Mouse (Mus musculus) forebrain, embryonic 14.5 days (tissue): ENCODE measurements at regions not wholly inside any gene's neighbourhood (a gene's known extent, or its start where the extent isn't known, plus 50 kb on each side); places are given as distances from the start of the nearest gene placed in this dataset.

Experiments used
- ATAC-seq: fragments of 200-750 bp; cut with Nextera tagmentation; 2 replicates; pipeline ENCODE4 v1.8.0; 2017; ENCODE audit warnings: mild to moderate bottlenecking, moderate library complexity
- DNase-seq: peaks from one replicate; pipeline ENCODE4 v3.0.0-alpha.2; 2015; ENCODE audit warnings: low spot score
- H3K27ac ChIP-seq: fragments of 300-500 bp; sonication (generic); 2 replicates; pipeline ENCODE4 v1.5.1; 2014; ENCODE audit warnings: low read depth, mild to moderate bottlenecking, control low read depth, low read length, moderate library complexity
- H3K27me3 ChIP-seq: fragments of 300-500 bp; sonication (generic); replicated peaks from 2 replicates; pipeline ENCODE4 v1.6.1; 2014; ENCODE audit warnings: low read length, control low read depth, mixed read lengths; ENCODE audit not compliant: control insufficient read depth, insufficient read depth
- H3K36me3 ChIP-seq: fragments of 300-500 bp; sonication (generic); 2 replicates; pipeline ENCODE4 v1.6.1; 2014; ENCODE audit warnings: low read length, control low read depth; ENCODE audit not compliant: control insufficient read depth, insufficient read depth
- H3K4me1 ChIP-seq: fragments of 300-500 bp; sonication (generic); 2 replicates; pipeline ENCODE4 v1.6.1; 2014; ENCODE audit warnings: antibody characterized with exemption, low read length, control low read depth; ENCODE audit not compliant: control insufficient read depth, insufficient read depth
- H3K4me2 ChIP-seq: fragments of 300-500 bp; sonication (generic); 2 replicates; pipeline ENCODE4 v1.6.1; 2014; ENCODE audit warnings: mild to moderate bottlenecking, control low read depth, low read length
- H3K4me3 ChIP-seq: fragments of 300-500 bp; sonication (generic); 2 replicates; pipeline ENCODE4 v1.5.1; 2014; ENCODE audit warnings: low read depth, low read length, control low read depth
- H3K9ac ChIP-seq: fragments of 300-500 bp; sonication (generic); 2 replicates; pipeline ENCODE4 v1.6.1; 2014; ENCODE audit warnings: mild to moderate bottlenecking, low read length, control low read depth, moderate library complexity
- H3K9me3 ChIP-seq: fragments of 300-500 bp; sonication (generic); replicated peaks from 2 replicates; pipeline ENCODE4 v1.6.1; 2016; ENCODE audit warnings: low read length, control low read depth, mixed read lengths; ENCODE audit not compliant: control insufficient read depth
- WGBS: fragments of 180-500 bp; shearing (Covaris S2); extraction: QIAGEN DNeasy Blood & Tissue Kit; methylation state at CpG from one replicate; pipeline ENCODE4 v1.1.7; 2014; 5-methylcytosine and 5-hydroxymethylcytosine counted together

GRCm38 (mm10) chr3:83601506-83601905 is 164.6 kb upstream of the Sfrp2 start:
- Histone ChIP-seq H3K4me2 (no peak overlapping the region), H3K9ac (no peak overlapping the region), H3K4me1 (no peaks in the 10 kb centered on the region), H3K36me3 (no peaks in the 10 kb centered on the region), H3K27ac (no peak overlapping the region), H3K9me3 (no peaks in the 10 kb centered on the region), H3K27me3 (no peaks in the 10 kb centered on the region), H3K4me3 (no peak overlapping the region)
- ATAC-seq (no peak), DNase-seq (peak; percentile 4)
- WGBS, result 79% methylated on average over 4 of the region's 4 CpGs

- WGBS, result 50% methylated on average over 8 of the region's 8 CpGs
- H3K9ac ChIP-seq, result no peak overlapping the region
- H3K27ac ChIP-seq, result no peak overlapping the region
- no peaks in the 10 kb centered on the region for H3K4me1 ChIP-seq
- H3K27me3 ChIP-seq, result no peaks in the 10 kb centered on the region
- ATAC-seq, result no peak
- DNase-seq, result no peak
- no peak overlapping the region for H3K4me3 ChIP-seq
- H3K4me2 ChIP-seq, result no peak overlapping the region
- H3K9me3 ChIP-seq, result no peaks in the 10 kb centered on the region
- no peaks in the 10 kb centered on the region for H3K36me3 ChIP-seq
Observed at GRCm38 (mm10) chr3:83609095-83609770, 156.9 kb upstream of the Sfrp2 start.

- no peaks in the 10 kb centered on the region for H3K36me3 ChIP-seq
- no peak overlapping the region for H3K9ac ChIP-seq
- H3K4me2 ChIP-seq, result no peak overlapping the region
- H3K9me3 ChIP-seq, result no peaks in the 10 kb centered on the region
- DNase-seq (no peak), ATAC-seq (no peak)
- no peaks in the 10 kb centered on the region for H3K4me1 ChIP-seq
- 66% methylated on average over 4 of the region's 4 CpGs for WGBS
- H3K27me3 ChIP-seq, result no peaks in the 10 kb centered on the region
- H3K4me3 ChIP-seq, result no peak overlapping the region
- H3K27ac ChIP-seq, result no peak overlapping the region
Observed at GRCm38 (mm10) chr3:83620435-83620834, 145.7 kb upstream of the Sfrp2 start.

- WGBS, result 90% methylated on average over 9 of the region's 9 CpGs
Observed at GRCm38 (mm10) chr3:83633032-83633431, 133.1 kb upstream of the Sfrp2 start.

GRCm38 (mm10) chr3:83640433-83640832 is 125.7 kb upstream of the Sfrp2 start:
- WGBS, result 65% methylated on average over 4 of the region's 4 CpGs
- ATAC-seq, result no peak
- H3K9ac ChIP-seq, result no peak overlapping the region

More at GRCm38 (mm10) chr3:83633032-83633431, 133.1 kb upstream of the Sfrp2 start:
- Histone ChIP-seq H3K9ac (no peak overlapping the region), H3K27me3 (no peaks in the 10 kb centered on the region), H3K9me3 (no peaks in the 10 kb centered on the region), H3K4me2 (no peak overlapping the region), H3K4me1 (no peaks in the 10 kb centered on the region), H3K27ac (no peak overlapping the region), H3K36me3 (no peaks in the 10 kb centered on the region), H3K4me3 (no peak overlapping the region)
- DNase-seq, result no peak
- ATAC-seq, result no peak

GRCm38 (mm10) chr3:83663716-83664115 is 102.4 kb upstream of the Sfrp2 start:
- Histone ChIP-seq H3K27me3 (no peaks in the 10 kb centered on the region), H3K4me2 (no peak overlapping the region), H3K27ac (no peak overlapping the region), H3K9me3 (no peaks in the 10 kb centered on the region), H3K36me3 (no peaks in the 10 kb centered on the region), H3K4me3 (no peak overlapping the region), H3K4me1 (no peaks in the 10 kb centered on the region), H3K9ac (no peak overlapping the region)
- DNase-seq (no peak), ATAC-seq (no peak)
- WGBS, result 91% methylated on average over 1 of the region's 1 CpGs

More at GRCm38 (mm10) chr3:83640433-83640832, 125.7 kb upstream of the Sfrp2 start:
- no peak for DNase-seq
- Histone ChIP-seq H3K4me1 (no peaks in the 10 kb centered on the region), H3K27me3 (no peaks in the 10 kb centered on the region), H3K4me2 (no peak overlapping the region), H3K4me3 (no peak overlapping the region), H3K27ac (no peak overlapping the region), H3K36me3 (no peaks in the 10 kb centered on the region), H3K9me3 (no peaks in the 10 kb centered on the region)

GRCm38 (mm10) chr3:83676147-83676546 is 90.0 kb upstream of the Sfrp2 start:
- 87% methylated on average over 5 of the region's 5 CpGs for WGBS
- ATAC-seq, result no peak
- Histone ChIP-seq H3K4me2 (no peak overlapping the region), H3K4me3 (no peak overlapping the region), H3K9me3 (no peaks in the 10 kb centered on the region), H3K36me3 (no peaks in the 10 kb centered on the region), H3K9ac (no peak overlapping the region), H3K27ac (no peak overlapping the region), H3K27me3 (no peaks in the 10 kb centered on the region), H3K4me1 (no peaks in the 10 kb centered on the region)
- DNase-seq, result no peak

GRCm38 (mm10) chr3:83686611-83687010 is 79.5 kb upstream of the Sfrp2 start:
- Histone ChIP-seq H3K4me1 (no peaks in the 10 kb centered on the region), H3K4me3 (no peak overlapping the region), H3K9ac (no peak overlapping the region), H3K27ac (no peak overlapping the region), H3K27me3 (no peaks in the 10 kb centered on the region), H3K36me3 (no peaks in the 10 kb centered on the region), H3K4me2 (no peak overlapping the region), H3K9me3 (no peaks in the 10 kb centered on the region)
- DNase-seq (no peak), ATAC-seq (no peak)
- 97% methylated on average over 15 of the region's 15 CpGs for WGBS

GRCm38 (mm10) chr3:83687503-83687902 is 78.6 kb upstream of the Sfrp2 start:
- no peak for ATAC-seq
- H3K4me3 ChIP-seq, result no peak overlapping the region
- no peak for DNase-seq
- no peak overlapping the region for H3K9ac ChIP-seq
- no peaks in the 10 kb centered on the region for H3K27me3 ChIP-seq
- H3K4me2 ChIP-seq, result no peak overlapping the region
- no peaks in the 10 kb centered on the region for H3K9me3 ChIP-seq
- 73% methylated on average over 4 of the region's 4 CpGs for WGBS
- H3K27ac ChIP-seq, result no peak overlapping the region
- no peaks in the 10 kb centered on the region for H3K4me1 ChIP-seq
- no peaks in the 10 kb centered on the region for H3K36me3 ChIP-seq
